Mouse (Mus musculus): ENCODE data around the gene Vmp1. TPM values are rescaled to one million over a fixed set of nuclear protein-coding genes. Genes with fewer than 3 reads are reported as not detected.

Gene Vmp1
- polyA plus RNA-seq, 1 experiment from 2014 or later: 119 TPM

- DNase-seq (ENCODE audit: low spot score): no peak
- no peaks in the 10 kb centered on the region for H3K9me3 ChIP-seq (replicated peaks; ENCODE audit: control insufficient read depth, low read length)
- H3K27ac ChIP-seq (ENCODE audit: low read depth, low read length): no peak overlapping the region
- no peak overlapping the region for H3K4me2 ChIP-seq (ENCODE audit: low read length)
- ATAC-seq: no peak
- no peak overlapping the region for H3K4me3 ChIP-seq (ENCODE audit: low read depth, low read length)
- H3K4me1 ChIP-seq (ENCODE audit: control insufficient read depth, insufficient read depth, low read length): no peaks in the 10 kb centered on the region
- no peak overlapping the region for H3K9ac ChIP-seq (ENCODE audit: low read length)
- H3K27me3 ChIP-seq (replicated peaks; ENCODE audit: control insufficient read depth, insufficient read depth, low read length): no peaks in the 10 kb centered on the region
- H3K36me3 ChIP-seq (ENCODE audit: control insufficient read depth, insufficient read depth, low read length): peaks cover 32% of the 10 kb centered on the region
Observed at GRCm38 (mm10) chr11:86663977-86664376, 19.7 kb downstream of the Vmp1 start.

GRCm38 (mm10) chr11:86662986-86663895 lies 20.4 kb downstream of the Vmp1 start:
- H3K9me3 ChIP-seq (replicated peaks; ENCODE audit: control insufficient read depth, low read length): no peaks in the 10 kb centered on the region
- 94% methylated on average over 8 of the region's 8 CpGs for WGBS
- H3K4me3 ChIP-seq (ENCODE audit: low read depth, low read length): no peak overlapping the region
- H3K36me3 ChIP-seq (ENCODE audit: control insufficient read depth, insufficient read depth, low read length): peaks cover 32% of the 10 kb centered on the region
- ATAC-seq: no peak
- no peak overlapping the region for H3K27ac ChIP-seq (ENCODE audit: low read depth, low read length)
- H3K27me3 ChIP-seq (replicated peaks; ENCODE audit: control insufficient read depth, insufficient read depth, low read length): no peaks in the 10 kb centered on the region
- H3K9ac ChIP-seq (ENCODE audit: low read length): no peak overlapping the region
- H3K4me1 ChIP-seq (ENCODE audit: control insufficient read depth, insufficient read depth, low read length): no peaks in the 10 kb centered on the region
- no peak overlapping the region for H3K4me2 ChIP-seq (ENCODE audit: low read length)
- DNase-seq (ENCODE audit: low spot score): no peak

GRCm38 (mm10) chr11:86657863-86658262 lies 25.8 kb downstream of the Vmp1 start:
- H3K4me2 ChIP-seq (ENCODE audit: low read length): no peak overlapping the region
- H3K4me3 ChIP-seq (ENCODE audit: low read depth, low read length): no peak overlapping the region
- no peaks in the 10 kb centered on the region for H3K4me1 ChIP-seq (ENCODE audit: control insufficient read depth, insufficient read depth, low read length)
- ATAC-seq: no peak
- H3K27me3 ChIP-seq (replicated peaks; ENCODE audit: control insufficient read depth, insufficient read depth, low read length): no peaks in the 10 kb centered on the region
- no peak for DNase-seq (ENCODE audit: low spot score)
- no peak overlapping the region for H3K27ac ChIP-seq (ENCODE audit: low read depth, low read length)
- H3K9me3 ChIP-seq (replicated peaks; ENCODE audit: control insufficient read depth, low read length): no peaks in the 10 kb centered on the region
- peaks cover 11% of the 10 kb centered on the region for H3K36me3 ChIP-seq (ENCODE audit: control insufficient read depth, insufficient read depth, low read length)
- no peak overlapping the region for H3K9ac ChIP-seq (ENCODE audit: low read length)

- Histone ChIP-seq H3K4me2 (ENCODE audit: low read length) (no peak overlapping the region), H3K27me3 (replicated peaks; ENCODE audit: control insufficient read depth, insufficient read depth, low read length) (no peaks in the 10 kb centered on the region), H3K9me3 (replicated peaks; ENCODE audit: control insufficient read depth, low read length) (no peaks in the 10 kb centered on the region), H3K27ac (ENCODE audit: low read depth, low read length) (no peak overlapping the region), H3K4me1 (ENCODE audit: control insufficient read depth, insufficient read depth, low read length) (no peaks in the 10 kb centered on the region), H3K4me3 (ENCODE audit: low read depth, low read length) (no peak overlapping the region), H3K36me3 (ENCODE audit: control insufficient read depth, insufficient read depth, low read length) (peaks cover 4% of the 10 kb centered on the region), H3K9ac (ENCODE audit: low read length) (no peak overlapping the region)
- no peak for DNase-seq (ENCODE audit: low spot score)
- WGBS: 89% methylated on average over 4 of the region's 4 CpGs
- ATAC-seq: no peak
Observed at GRCm38 (mm10) chr11:86656849-86657567, 26.6 kb downstream of the Vmp1 start.

GRCm38 (mm10) chr11:86655671-86656070 lies 28.0 kb downstream of the Vmp1 start:
- H3K27ac ChIP-seq (ENCODE audit: low read depth, low read length): no peak overlapping the region
- H3K27me3 ChIP-seq (replicated peaks; ENCODE audit: control insufficient read depth, insufficient read depth, low read length): no peaks in the 10 kb centered on the region
- H3K9ac ChIP-seq (ENCODE audit: low read length): no peak overlapping the region
- no peaks in the 10 kb centered on the region for H3K36me3 ChIP-seq (ENCODE audit: control insufficient read depth, insufficient read depth, low read length)
- H3K4me3 ChIP-seq (ENCODE audit: low read depth, low read length): no peak overlapping the region
- WGBS: 86% methylated on average over 1 of the region's 1 CpGs
- H3K9me3 ChIP-seq (replicated peaks; ENCODE audit: control insufficient read depth, low read length): no peaks in the 10 kb centered on the region
- no peak for ATAC-seq
- peak; percentile 69 for DNase-seq (ENCODE audit: low spot score)
- H3K4me2 ChIP-seq (ENCODE audit: low read length): no peak overlapping the region
- no peaks in the 10 kb centered on the region for H3K4me1 ChIP-seq (ENCODE audit: control insufficient read depth, insufficient read depth, low read length)

- H3K4me3 ChIP-seq (ENCODE audit: low read depth, low read length): no peak overlapping the region
- no peak overlapping the region for H3K4me2 ChIP-seq (ENCODE audit: low read length)
- H3K9me3 ChIP-seq (replicated peaks; ENCODE audit: control insufficient read depth, low read length): no peaks in the 10 kb centered on the region
- H3K4me1 ChIP-seq (ENCODE audit: control insufficient read depth, insufficient read depth, low read length): no peaks in the 10 kb centered on the region
- H3K27me3 ChIP-seq (replicated peaks; ENCODE audit: control insufficient read depth, insufficient read depth, low read length): no peaks in the 10 kb centered on the region
- H3K9ac ChIP-seq (ENCODE audit: low read length): no peak overlapping the region
- ATAC-seq (no peak), DNase-seq (ENCODE audit: low spot score) (no peak)
- H3K36me3 ChIP-seq (ENCODE audit: control insufficient read depth, insufficient read depth, low read length): no peaks in the 10 kb centered on the region
- 91% methylated on average over 4 of the region's 4 CpGs for WGBS
- no peak overlapping the region for H3K27ac ChIP-seq (ENCODE audit: low read depth, low read length)
Observed at GRCm38 (mm10) chr11:86654096-86654495, 29.5 kb downstream of the Vmp1 start.

- H3K9me3 ChIP-seq (replicated peaks; ENCODE audit: control insufficient read depth, low read length): no peaks in the 10 kb centered on the region
- DNase-seq (ENCODE audit: low spot score): peak; percentile 84
Observed at GRCm38 (mm10) chr11:86653446-86653845, 30.2 kb downstream of the Vmp1 start.

GRCm38 (mm10) chr11:86652578-86652979 lies 31.1 kb downstream of the Vmp1 start:
- no peak overlapping the region for H3K9ac ChIP-seq (ENCODE audit: low read length)
- no peak overlapping the region for H3K4me3 ChIP-seq (ENCODE audit: low read depth, low read length)
- no peak for DNase-seq (ENCODE audit: low spot score)
- no peak overlapping the region for H3K27ac ChIP-seq (ENCODE audit: low read depth, low read length)
- ATAC-seq: no peak
- H3K4me1 ChIP-seq (ENCODE audit: control insufficient read depth, insufficient read depth, low read length): no peaks in the 10 kb centered on the region
- H3K36me3 ChIP-seq (ENCODE audit: control insufficient read depth, insufficient read depth, low read length): no peaks in the 10 kb centered on the region
- H3K27me3 ChIP-seq (replicated peaks; ENCODE audit: control insufficient read depth, insufficient read depth, low read length): no peaks in the 10 kb centered on the region
- no peak overlapping the region for H3K4me2 ChIP-seq (ENCODE audit: low read length)
- no peaks in the 10 kb centered on the region for H3K9me3 ChIP-seq (replicated peaks; ENCODE audit: control insufficient read depth, low read length)
- 91% methylated on average over 4 of the region's 4 CpGs for WGBS

More at GRCm38 (mm10) chr11:86653446-86653845, 30.2 kb downstream of the Vmp1 start:
- no peak overlapping the region for H3K4me2 ChIP-seq (ENCODE audit: low read length)
- no peak overlapping the region for H3K9ac ChIP-seq (ENCODE audit: low read length)
- H3K27ac ChIP-seq (ENCODE audit: low read depth, low read length): no peak overlapping the region
- H3K4me3 ChIP-seq (ENCODE audit: low read depth, low read length): no peak overlapping the region
- no peaks in the 10 kb centered on the region for H3K36me3 ChIP-seq (ENCODE audit: control insufficient read depth, insufficient read depth, low read length)
- no peaks in the 10 kb centered on the region for H3K27me3 ChIP-seq (replicated peaks; ENCODE audit: control insufficient read depth, insufficient read depth, low read length)
- ATAC-seq: no peak
- WGBS: 44% methylated on average over 3 of the region's 3 CpGs
- no peaks in the 10 kb centered on the region for H3K4me1 ChIP-seq (ENCODE audit: control insufficient read depth, insufficient read depth, low read length)

GRCm38 (mm10) chr11:86650676-86651075 lies 33.0 kb downstream of the Vmp1 start:
- H3K9ac ChIP-seq (ENCODE audit: low read length): no peak overlapping the region
- H3K9me3 ChIP-seq (replicated peaks; ENCODE audit: control insufficient read depth, low read length): no peaks in the 10 kb centered on the region
- 69% methylated on average over 6 of the region's 6 CpGs for WGBS
- no peak overlapping the region for H3K27ac ChIP-seq (ENCODE audit: low read depth, low read length)
- DNase-seq (ENCODE audit: low spot score): no peak
- H3K27me3 ChIP-seq (replicated peaks; ENCODE audit: control insufficient read depth, insufficient read depth, low read length): no peaks in the 10 kb centered on the region
- no peak overlapping the region for H3K4me3 ChIP-seq (ENCODE audit: low read depth, low read length)
- no peaks in the 10 kb centered on the region for H3K4me1 ChIP-seq (ENCODE audit: control insufficient read depth, insufficient read depth, low read length)
- H3K36me3 ChIP-seq (ENCODE audit: control insufficient read depth, insufficient read depth, low read length): no peaks in the 10 kb centered on the region
- ATAC-seq: no peak
- no peak overlapping the region for H3K4me2 ChIP-seq (ENCODE audit: low read length)
